Mouse (Mus musculus) G1E (cell line): ENCODE measurements at regions not wholly inside any gene's neighbourhood (a gene's known extent, or its start where the extent isn't known, plus 50 kb on each side); places are given as distances from the start of the nearest gene placed in this dataset.

Experiments used
- CTCF ChIP-seq: IDR thresholded peaks from 2 replicates; pipeline ENCODE4 v1.5.1; 2012; ENCODE audit warnings: low read depth, low read length, inconsistent platforms, mixed read lengths
- GATA1 ChIP-seq: IDR thresholded peaks from 2 replicates; pipeline ENCODE4 v1.6.1; 2012; ENCODE audit warnings: borderline replicate concordance, low read length, inconsistent platforms, mixed read lengths
- POLR2AphosphoS5 ChIP-seq: IDR thresholded peaks from 2 replicates; pipeline ENCODE4 v1.6.1; 2012; ENCODE audit warnings: low read depth, low read length, inconsistent platforms; ENCODE audit not compliant: insufficient replicate concordance
- TAL1 ChIP-seq: conservative IDR thresholded peaks from 2 replicates; pipeline ENCODE4 v1.6.1; 2012; ENCODE audit warnings: low read depth, low read length, inconsistent platforms, mixed read lengths

GRCm38 (mm10) chr1:69457471-69457870 is 229.6 kb downstream of the Ikzf2 start:
- TF ChIP-seq CTCF = no peak
- no peak for TF ChIP-seq GATA1
- no peak for TF ChIP-seq TAL1
- no peak for TF ChIP-seq POLR2AphosphoS5
